Mouse (Mus musculus) lung, postnatal 25 days (tissue): Measurements from ENCODE around the gene Itga9.

Source experiments
- DNase-seq: peaks from one replicate; pipeline ENCODE4 v3.0.0; 2022; ENCODE audit warnings: low spot score

Itga9 gene

DNA sequence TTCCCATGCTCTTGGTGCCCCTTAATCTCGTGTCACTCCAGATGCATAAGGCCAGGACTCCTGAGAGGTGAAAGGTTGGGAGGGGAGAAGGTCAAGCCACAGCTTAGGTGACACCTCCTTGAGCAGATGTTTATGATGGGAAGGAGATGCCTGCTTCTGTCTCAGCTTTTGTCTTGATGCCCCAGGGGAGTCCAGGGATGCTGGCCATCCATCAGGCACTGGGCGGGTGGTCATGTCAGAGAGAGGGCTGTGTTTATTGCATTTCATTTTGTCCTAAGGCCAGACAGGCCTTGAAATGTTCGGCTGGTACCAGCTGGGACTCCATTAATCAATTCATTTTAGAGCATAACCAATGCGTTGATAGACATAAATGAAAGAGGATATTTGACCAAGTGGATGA is 81.8 kb downstream of the Itga9 start:
- DNase-seq: no peak

DNA sequence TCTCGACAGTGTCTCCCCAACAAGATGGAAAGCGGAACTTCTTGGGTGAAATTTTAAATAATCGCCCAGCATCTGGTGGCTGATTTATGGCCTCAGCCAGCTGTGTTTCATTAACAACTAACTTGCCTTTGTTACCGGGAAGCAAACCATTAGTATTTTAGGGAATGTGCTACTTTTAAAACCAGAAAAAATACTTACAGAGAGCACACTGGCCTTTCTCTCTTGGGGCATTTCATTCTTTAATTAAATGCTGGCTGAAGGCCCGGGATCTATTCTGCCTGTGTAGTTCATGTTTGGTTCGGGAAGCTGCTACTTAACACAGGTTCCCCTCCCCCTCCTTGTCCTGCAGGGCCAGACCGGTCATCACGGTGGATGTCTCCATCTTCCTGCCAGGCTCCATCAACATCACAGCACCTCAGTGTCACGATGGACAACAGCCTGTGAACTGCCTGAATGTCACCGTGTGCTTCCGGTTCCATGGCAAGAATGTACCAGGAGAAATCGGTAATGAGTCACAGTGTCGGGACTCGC is 82.5 kb downstream of the Itga9 start:
- DNase-seq: no peak

GRCm38 (mm10) chr9:118693256-118693655 is 86.8 kb downstream of the Itga9 start:
- DNase-seq: no peak

DNA sequence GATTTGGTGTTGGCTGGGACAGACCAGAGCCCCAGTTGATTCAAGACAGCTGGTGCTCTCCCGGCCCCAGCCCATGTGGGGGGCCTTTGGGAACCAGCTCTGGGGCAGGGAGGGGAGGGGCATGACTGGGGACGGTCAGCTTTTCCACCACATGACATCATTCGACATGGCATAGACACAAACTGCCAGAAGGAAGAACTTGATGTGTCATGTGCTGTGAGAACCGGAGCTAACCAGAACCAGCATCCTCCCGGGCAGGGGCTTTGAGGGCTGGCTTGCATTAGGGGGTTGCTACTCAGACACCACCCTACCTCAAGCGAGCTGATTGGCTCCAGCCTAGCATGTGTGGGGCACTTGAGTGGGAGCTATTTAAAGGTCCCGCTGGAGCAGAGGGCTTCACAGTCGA is 87.9 kb downstream of the Itga9 start:
- no peak for DNase-seq

GRCm38 (mm10) chr9:118698191-118698590 is 91.7 kb downstream of the Itga9 start:
- DNase-seq: no peak

GRCm38 (mm10) chr9:118699716-118700115 is 93.2 kb downstream of the Itga9 start:
- peak; percentile 79 for DNase-seq

GRCm38 (mm10) chr9:118700889-118701288 is 94.4 kb downstream of the Itga9 start:
- DNase-seq: no peak

GRCm38 (mm10) chr9:118701791-118702190 is 95.3 kb downstream of the Itga9 start:
- DNase-seq: peak; percentile 42

- no peak for DNase-seq
Observed at GRCm38 (mm10) chr9:118703146-118703545, 96.7 kb downstream of the Itga9 start.

DNA sequence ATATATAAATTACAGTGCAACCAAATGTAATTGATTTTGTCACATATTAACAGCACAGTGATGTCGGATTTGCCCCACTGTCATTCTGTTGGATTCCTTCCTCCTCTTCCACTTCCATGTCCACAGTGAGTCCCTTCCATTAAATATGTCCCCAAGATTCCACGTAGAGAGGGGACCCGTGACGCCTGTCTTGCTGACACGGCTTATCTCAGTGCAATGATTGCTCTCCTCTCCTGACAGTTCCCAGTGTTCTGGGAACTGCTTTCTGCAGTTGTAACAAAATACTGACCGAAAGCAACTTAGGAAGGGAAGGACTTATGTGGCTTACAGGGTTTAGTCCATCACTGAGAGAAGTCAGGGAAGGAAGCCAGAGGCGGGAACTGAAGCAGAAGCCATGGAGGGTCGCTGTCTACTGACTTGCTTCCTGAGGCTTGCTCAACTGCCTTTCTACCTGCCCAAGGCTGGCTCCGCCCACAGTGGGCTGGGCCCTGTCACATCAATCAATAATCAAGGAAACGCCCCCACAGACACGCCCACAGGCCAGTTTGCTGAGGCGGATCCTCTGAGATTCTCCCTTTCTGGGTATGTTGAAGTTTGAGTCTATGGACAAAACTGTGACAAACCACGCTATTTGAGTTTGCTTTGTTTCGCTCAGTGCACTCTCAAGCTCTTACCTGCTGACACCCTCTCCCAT is 99.0 kb downstream of the Itga9 start:
- no peak for DNase-seq

DNA sequence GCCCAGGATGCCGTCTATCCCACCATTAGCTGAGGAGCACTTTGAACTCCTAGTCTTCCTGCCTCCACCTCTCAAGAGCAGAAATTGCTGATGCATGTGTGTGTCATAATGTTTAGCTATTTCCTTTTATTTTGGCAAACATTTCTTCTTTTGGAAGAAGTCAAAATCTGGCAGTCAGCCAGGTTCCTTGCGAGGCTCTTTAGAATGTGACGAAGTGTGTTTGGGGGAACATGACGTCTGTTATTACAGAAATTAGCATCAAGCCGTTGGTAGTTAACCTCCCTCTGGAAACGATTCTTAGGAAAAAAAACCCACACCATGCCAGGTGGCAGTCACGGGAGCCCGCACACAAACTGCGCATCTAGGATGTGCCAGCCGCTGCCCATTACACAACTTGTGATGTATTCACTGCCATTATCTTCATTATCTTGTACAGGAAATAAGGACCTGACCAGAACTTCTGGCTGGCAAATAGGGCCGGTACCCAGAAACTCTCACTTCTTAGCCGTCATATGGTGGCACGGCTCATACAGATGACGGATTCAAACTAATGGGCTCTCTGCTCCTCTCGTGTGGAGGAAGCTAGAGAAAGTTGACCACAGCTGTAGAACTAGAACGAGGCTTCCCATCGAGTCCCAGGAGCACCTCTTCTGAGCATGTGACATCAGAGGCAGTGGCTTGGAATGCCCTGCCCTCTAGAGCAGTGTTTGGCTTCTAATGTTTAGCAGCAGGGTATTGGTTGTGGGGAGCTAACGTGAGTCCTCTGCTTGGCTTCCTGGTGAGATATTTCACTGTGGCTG is 99.9 kb downstream of the Itga9 start:
- DNase-seq: peak; percentile 48

GRCm38 (mm10) chr9:118710625-118711024 is 104.1 kb downstream of the Itga9 start:
- DNase-seq: no peak

GRCm38 (mm10) chr9:118711749-118712148 is 105.3 kb downstream of the Itga9 start:
- no peak for DNase-seq

- no peak for DNase-seq
Observed at GRCm38 (mm10) chr9:118713515-118713914, 107.0 kb downstream of the Itga9 start.

DNA sequence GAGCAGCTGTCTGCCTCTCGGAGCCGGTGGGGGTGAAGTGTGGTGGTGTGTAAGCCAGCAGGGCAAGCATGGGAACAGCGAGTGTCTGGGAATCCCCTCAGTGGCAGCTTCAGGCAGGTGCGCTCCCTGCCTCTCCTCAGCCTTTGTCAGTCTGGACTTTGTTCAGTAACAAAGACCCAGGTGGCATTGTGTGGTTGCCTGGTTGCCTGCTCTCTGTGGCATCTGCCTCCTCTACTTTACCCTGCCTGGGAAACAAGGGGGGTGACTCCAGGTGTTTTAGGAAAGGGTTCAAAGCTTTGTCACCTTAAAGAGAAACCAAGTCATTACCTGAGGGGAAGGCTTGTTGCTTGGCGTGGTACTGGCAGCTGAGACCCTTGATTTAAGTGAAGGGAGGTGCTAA is 108.0 kb downstream of the Itga9 start:
- no peak for DNase-seq

DNA sequence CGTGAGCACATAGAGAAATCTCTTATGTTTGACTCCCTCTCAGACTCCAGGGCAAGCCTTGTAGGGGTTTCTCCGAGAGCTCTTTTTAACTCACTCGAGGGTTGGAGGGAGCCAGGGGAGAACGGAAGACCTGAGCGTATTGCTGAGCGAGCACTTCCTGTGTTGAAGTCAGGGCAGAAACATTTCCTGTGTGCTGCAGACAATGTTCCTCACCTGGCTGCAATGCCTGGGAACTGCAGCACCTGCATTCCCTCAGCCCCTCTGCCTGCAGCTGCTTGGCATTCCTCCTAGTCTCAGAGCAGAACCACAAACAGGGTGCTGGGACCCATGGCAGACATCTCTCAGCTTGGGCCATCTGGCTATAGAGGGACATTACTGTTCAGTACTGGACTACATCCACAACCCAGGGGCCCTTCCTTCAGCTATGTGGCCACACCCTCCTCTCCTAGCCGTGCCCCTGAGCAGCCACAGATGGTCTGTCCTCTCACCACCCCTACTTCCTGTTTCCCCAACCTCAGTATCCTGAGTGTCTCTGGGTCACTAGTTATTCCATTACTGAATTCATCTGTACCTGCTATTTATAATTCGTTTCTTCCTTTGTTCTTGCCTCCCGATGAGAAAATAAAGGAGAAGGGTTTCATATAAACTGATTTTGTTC is 109.6 kb downstream of the Itga9 start:
- DNase-seq: no peak

GRCm38 (mm10) chr9:118717436-118717835 is 110.9 kb downstream of the Itga9 start:
- no peak for DNase-seq

DNA sequence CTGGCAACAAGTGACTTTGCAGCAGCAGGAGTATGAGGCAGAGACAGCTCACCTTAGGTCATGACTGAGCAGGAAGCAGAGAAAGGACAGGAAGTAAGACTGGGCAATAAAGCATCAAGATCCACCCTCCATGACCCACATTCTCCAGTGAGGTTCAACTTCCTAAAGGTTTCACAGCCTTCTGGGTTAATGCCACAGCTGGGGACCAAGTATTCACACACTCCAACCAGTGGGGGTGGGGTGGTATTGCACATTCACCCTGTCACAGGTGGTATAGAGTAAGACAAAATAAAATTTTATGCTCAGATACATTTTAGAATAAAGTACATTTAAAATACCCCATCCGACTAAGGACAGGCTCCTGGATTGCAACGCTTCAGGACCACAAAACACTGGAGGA is 112.0 kb downstream of the Itga9 start:
- DNase-seq: no peak

DNA sequence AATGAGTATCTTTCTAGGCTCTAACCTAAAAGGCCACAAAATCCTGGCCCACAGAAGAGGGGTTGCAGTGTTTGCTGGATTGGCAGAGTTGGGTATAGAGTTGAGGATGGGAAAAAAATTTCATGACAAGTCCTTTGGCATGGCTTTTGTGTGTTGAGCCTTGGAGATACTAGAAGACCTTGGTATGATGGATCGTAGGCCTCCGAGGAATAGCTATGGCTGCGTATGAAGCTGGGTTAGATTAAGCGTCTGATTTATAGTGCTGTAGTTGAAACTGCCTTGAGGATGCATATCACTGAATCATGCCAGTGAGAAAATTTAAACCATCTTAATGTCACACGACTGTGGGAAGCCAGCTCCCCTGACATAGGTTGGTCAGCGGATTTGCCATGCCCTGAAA is 114.6 kb downstream of the Itga9 start:
- no peak for DNase-seq

DNA sequence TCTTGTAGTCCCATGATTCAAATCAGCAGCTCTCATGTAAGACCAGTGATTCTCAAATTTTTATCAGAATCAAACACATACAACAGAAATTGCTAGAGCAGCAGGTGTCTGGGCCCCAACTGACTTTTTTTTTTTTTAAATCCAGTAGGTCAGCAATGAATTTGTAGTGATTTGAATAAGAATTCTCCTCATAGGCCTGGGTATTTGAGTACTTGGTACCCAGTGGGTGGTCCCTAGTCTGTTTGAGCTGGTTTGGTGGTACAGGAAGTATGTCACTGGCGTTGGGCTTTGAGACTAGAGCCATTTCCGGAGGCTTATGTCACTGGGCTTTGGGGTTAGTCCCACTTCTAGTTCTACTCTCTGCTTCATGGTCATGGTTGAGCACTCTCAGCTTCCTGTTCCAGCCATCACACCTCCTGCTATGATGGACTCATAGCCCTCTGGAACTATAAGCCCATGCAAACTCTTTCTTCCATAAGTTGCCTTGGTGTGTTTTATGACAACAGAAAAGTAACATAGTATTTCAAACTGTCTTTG is 116.4 kb downstream of the Itga9 start:
- no peak for DNase-seq

DNA sequence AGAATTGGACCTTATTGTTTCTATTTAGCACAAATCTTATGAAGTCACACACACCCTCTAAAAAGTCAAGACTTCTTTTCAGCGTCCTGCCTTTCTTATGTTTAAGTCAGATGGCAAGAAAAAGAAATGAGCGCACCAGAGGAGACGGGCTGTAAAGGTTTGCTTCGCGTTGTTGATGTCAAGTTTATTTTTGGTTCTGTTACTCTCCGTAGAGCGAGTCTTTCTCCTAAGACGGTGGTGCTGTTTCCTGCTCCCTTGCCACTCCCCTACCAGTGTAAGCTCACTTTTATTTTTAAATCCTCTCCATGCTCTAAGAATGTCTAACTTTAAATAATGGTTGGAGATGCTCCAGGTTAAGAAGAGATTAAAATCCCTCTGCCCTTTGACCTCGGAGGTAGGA is 118.6 kb downstream of the Itga9 start:
- DNase-seq: no peak

GRCm38 (mm10) chr9:118726550-118726949 is 120.1 kb downstream of the Itga9 start:
- DNase-seq: no peak

DNA sequence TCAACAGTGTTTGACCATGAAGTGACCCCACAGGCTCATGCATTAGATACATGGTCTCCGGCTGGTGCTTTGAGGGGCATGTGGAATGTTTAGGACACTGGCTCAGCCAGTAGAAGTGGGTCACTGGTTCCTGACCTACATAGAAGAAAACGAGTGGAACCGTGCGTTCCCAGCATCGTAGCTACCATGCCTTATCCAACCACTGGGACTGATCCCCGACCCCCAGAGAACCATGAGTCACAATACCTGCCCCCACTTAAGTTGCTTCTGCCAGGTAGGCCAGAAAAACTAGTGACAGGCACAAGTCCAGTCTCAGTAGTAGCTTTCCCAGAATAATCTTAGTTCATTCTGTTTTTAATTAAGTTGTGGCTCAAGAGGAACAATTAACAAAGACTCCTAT is 121.8 kb downstream of the Itga9 start:
- DNase-seq: no peak
